Mouse (Mus musculus): Measurements from ENCODE around the gene Stbd1. TPM values are rescaled to one million over a fixed set of nuclear protein-coding genes. Genes with fewer than 3 reads are reported as not detected.

Gene Stbd1
- 23.3 TPM for polyA plus RNA-seq (2014; fragmentation: Illumina TruSeq; extraction: RNeasy Lipid Tissue Mini Kit (QIAGEN cat#74804))

DNA sequence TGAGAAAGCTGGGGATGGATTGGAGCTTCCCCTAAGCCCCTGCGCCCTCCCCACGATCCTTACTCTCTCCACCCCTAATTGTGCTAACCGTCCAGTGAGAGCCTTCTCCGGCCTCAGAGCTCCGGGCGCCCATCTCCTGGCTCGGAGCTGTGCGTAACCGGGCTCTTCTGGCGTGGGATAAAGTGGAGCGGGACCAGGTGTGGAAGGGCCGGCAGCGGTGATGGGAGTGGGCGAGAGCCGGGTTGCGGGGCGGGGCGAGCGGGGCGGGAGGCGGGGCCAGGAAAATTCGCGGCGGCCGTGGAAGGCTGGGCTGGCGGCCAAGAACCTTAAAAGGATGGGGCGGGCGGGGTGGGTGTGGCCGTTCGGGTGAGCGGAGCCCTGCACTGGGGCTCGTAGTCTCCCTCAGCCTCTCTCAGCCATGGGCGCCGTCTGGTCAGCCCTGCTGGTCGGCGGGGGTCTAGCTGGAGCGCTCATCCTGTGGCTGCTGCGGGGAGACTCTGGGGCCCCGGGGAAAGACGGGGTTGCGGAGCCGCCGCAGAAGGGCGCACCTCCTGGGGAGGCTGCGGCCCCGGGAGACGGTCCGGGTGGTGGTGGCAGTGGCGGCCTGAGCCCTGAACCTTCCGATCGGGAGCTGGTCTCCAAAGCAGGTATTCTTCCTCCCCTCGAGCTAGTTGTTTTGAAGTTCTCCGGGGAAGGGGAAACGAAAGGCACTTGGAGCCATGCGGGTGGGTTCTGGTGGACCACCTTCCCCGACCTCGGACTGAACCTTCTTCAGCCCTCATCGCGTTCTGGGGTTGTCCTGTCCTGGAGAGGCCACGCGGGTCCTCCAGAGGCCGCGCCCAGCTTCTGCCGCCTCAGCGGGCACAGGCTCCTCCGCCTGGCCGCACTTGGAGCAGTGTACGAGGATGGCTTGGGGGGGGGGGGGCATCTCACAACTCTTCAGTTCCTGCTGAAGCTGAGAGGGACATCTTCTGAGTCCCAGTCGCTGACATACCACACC is at the start of gene Stbd1:
Stbd1 (plus strand) TSS at position 351 of the 1,000 bp plus-strand sequence.

DNA sequence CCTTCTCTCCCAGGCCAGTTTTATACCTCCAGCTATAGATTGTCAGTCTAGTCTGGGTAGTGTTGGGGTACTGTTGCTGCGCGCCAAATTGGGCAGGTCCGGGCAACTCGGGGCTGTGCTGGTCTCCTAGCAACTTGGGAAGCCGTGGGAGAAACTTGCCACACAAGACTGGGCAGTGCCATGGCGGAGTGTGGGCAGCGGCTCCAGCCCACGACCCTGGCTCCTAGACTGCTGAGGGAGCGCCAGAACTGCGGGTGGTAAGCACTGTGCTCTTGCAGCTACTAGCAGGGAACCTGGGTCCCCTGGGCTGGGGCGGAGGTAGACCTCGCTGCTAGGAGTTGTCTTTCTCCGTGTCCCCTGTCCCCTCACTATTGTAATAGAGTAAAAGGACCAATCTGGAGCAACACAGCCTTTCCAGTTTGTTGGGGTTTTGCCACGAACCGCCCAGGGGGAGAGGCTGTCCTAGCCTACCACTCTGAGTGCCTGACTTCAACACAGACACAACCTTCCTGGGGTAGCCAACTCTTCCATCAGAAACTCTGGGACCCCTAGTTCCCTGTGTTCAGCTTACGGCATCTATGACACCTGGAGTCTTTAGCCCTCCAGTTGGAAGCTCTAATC is 47.8 kb upstream of the Stbd1 start, which contains the start of gene Fam47e:
Fam47e (plus strand) TSS at position 179 of the 621 bp plus-strand sequence.

Other genes starting within 250 kb of the Stbd1 start
- gene Nup54, start 167.8 kb upstream of the Stbd1 start, polyA plus RNA-seq (2014; fragmentation: Illumina TruSeq; extraction: RNeasy Lipid Tissue Mini Kit (QIAGEN cat#74804)) = 91.7 TPM
- gene Scarb2, start 96.2 kb upstream of the Stbd1 start, polyA plus RNA-seq (2014; fragmentation: Illumina TruSeq; extraction: RNeasy Lipid Tissue Mini Kit (QIAGEN cat#74804)) = 178 TPM
- gene Fam47e, start 48.0 kb upstream of the Stbd1 start, polyA plus RNA-seq (2014; fragmentation: Illumina TruSeq; extraction: RNeasy Lipid Tissue Mini Kit (QIAGEN cat#74804)) = 8.2 TPM
- gene Ccdc158, start 72.2 kb downstream of the Stbd1 start, polyA plus RNA-seq (2014; fragmentation: Illumina TruSeq; extraction: RNeasy Lipid Tissue Mini Kit (QIAGEN cat#74804)) = 15.4 TPM
- 3.2 TPM for gene Shroom3, start 80.4 kb downstream of the Stbd1 start, polyA plus RNA-seq (2014; fragmentation: Illumina TruSeq; extraction: RNeasy Lipid Tissue Mini Kit (QIAGEN cat#74804))